Mouse (Mus musculus): ENCODE data around the gene Gfral. TPM values are rescaled to one million over a fixed set of nuclear protein-coding genes. Genes with fewer than 3 reads are reported as not detected.
"Not testable (repeated sequence)": the region's sequence is repeated elsewhere in the genome, so short reads cannot be mapped to it uniquely, and the experiment has no call there.

The Gfral gene
- polyA plus RNA-seq, 1 experiment from 2014 or later = not detected

GRCm38 (mm10) chr9:76145593-76145992 lies 67.9 kb downstream of the Gfral start:
- H3K27ac ChIP-seq (replicated peaks; ENCODE audit: low read depth, low read length) = no peak overlapping the region
- no peak for ATAC-seq (ENCODE audit: low read depth)

DNA sequence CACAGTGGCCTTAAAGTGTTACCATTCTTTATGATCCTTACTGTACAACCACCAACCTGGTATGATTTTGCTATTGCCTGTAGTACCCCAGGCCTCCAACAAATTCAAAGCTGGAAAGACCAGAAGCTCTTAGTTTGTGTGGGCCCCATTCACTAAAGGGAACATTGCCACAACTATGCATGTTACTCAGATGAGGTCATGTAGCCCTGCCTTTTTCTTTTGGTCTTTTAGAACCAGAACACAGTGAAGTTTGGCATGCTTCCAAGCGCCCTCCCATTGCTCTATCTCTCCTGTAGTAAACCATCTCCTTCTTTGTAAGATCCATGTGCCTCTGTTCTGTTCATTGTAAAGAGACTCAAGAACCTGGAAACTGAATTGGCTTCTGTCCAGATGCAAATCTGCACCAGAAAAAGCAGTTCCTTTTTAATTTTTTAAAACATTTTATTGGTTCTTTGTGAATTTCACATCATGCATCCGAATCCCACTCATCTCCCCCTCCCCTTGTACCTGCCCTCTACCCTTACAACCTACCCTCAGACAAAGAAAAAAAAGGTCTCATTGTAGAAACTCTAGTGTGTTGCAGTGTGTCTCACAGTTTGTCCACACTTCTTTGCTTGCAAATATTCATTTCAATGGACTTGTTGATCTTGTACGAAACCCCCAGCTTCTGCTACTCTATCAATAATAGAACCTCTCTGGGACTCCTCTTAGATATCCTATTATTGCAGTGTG lies 74.9 kb downstream of the Gfral start:
- Histone ChIP-seq H3K27ac (replicated peaks; ENCODE audit: low read depth, low read length) (no peak overlapping the region), H3K27me3 (replicated peaks; ENCODE audit: control insufficient read depth, insufficient read depth, low read length) (no peaks in the 10 kb centered on the region), H3K9me3 (ENCODE audit: control insufficient read depth, low read length) (no peaks in the 10 kb centered on the region), H3K9ac (ENCODE audit: low read depth, low read length) (no peak overlapping the region), H3K4me1 (ENCODE audit: control insufficient read depth, insufficient read depth, low read length) (peaks cover 8% of the 10 kb centered on the region; the same call in 1 of the 2 replicates), H3K4me2 (ENCODE audit: low read depth, low read length) (no peak overlapping the region), H3K4me3 (ENCODE audit: low read depth, low read length) (no peak overlapping the region), H3K36me3 (ENCODE audit: control insufficient read depth, insufficient read depth, low read length) (no peaks in the 10 kb centered on the region)
- 73% methylated on average over 3 of the region's 3 CpGs for WGBS
- DNase-seq (ENCODE audit: low spot score) (peak; percentile 89), ATAC-seq (ENCODE audit: low read depth) (peak; percentile 88)

More at GRCm38 (mm10) chr9:76145593-76145992, 67.9 kb downstream of the Gfral start:
- 71% methylated on average over 3 of the region's 3 CpGs for WGBS
- Histone ChIP-seq H3K9ac (ENCODE audit: low read depth, low read length) (no peak overlapping the region), H3K9me3 (ENCODE audit: control insufficient read depth, low read length) (no peaks in the 10 kb centered on the region), H3K4me1 (ENCODE audit: control insufficient read depth, insufficient read depth, low read length) (no peaks in the 10 kb centered on the region), H3K4me2 (ENCODE audit: low read depth, low read length) (no peak overlapping the region), H3K27me3 (replicated peaks; ENCODE audit: control insufficient read depth, insufficient read depth, low read length) (no peaks in the 10 kb centered on the region), H3K36me3 (ENCODE audit: control insufficient read depth, insufficient read depth, low read length) (no peaks in the 10 kb centered on the region), H3K4me3 (ENCODE audit: low read depth, low read length) (no peak overlapping the region)
- no peak for DNase-seq (ENCODE audit: low spot score)

GRCm38 (mm10) chr9:76134042-76134441 lies 79.4 kb downstream of the Gfral start:
- DNase-seq (ENCODE audit: low spot score) (peak; percentile 66), ATAC-seq (ENCODE audit: low read depth) (no peak)
- Histone ChIP-seq H3K9ac (ENCODE audit: low read depth, low read length) (no peak overlapping the region), H3K36me3 (ENCODE audit: control insufficient read depth, insufficient read depth, low read length) (no peaks in the 10 kb centered on the region), H3K4me1 (ENCODE audit: control insufficient read depth, insufficient read depth, low read length) (peaks cover 8% of the 10 kb centered on the region; the same call in 1 of the 2 replicates), H3K4me3 (ENCODE audit: low read depth, low read length) (no peak overlapping the region), H3K27ac (replicated peaks; ENCODE audit: low read depth, low read length) (peak overlapping the region; percentile 68; the same call in 1 of the 2 replicates), H3K4me2 (ENCODE audit: low read depth, low read length) (no peak overlapping the region), H3K27me3 (replicated peaks; ENCODE audit: control insufficient read depth, insufficient read depth, low read length) (no peaks in the 10 kb centered on the region), H3K9me3 (ENCODE audit: control insufficient read depth, low read length) (no peaks in the 10 kb centered on the region)
- 65% methylated on average over 6 of the region's 6 CpGs for WGBS

DNA sequence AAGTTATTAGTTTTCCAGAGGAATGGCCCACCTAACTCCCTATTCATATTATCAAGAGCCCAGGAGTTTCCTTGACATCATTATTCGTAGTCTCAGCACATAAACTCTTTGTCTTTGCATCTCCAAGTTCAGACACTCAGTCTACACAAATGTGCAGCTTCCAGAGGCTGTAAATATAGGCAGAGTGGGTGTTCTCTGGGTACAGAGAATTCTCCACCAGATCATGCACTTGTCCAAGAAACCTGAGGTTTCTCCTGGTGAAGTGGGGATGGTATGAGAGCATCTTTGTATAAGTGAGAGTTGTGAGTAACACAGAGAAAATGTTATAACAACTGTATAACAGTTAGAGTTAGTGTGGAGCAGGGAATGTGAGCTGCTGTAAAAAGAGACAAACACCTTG lies 84.1 kb downstream of the Gfral start:
- 48% methylated on average over 1 of the region's 1 CpGs for WGBS
- DNase-seq (ENCODE audit: low spot score) (no peak), ATAC-seq (ENCODE audit: low read depth) (no peak)
- H3K9me3 ChIP-seq (ENCODE audit: control insufficient read depth, low read length) = no peaks in the 10 kb centered on the region
- H3K36me3 ChIP-seq (ENCODE audit: control insufficient read depth, insufficient read depth, low read length) = no peaks in the 10 kb centered on the region
- H3K9ac ChIP-seq (ENCODE audit: low read depth, low read length) = no peak overlapping the region
- H3K4me2 ChIP-seq (ENCODE audit: low read depth, low read length) = no peak overlapping the region
- H3K27ac ChIP-seq (replicated peaks; ENCODE audit: low read depth, low read length) = no peak overlapping the region
- no peak overlapping the region for H3K4me3 ChIP-seq (ENCODE audit: low read depth, low read length)
- peaks cover 5% of the 10 kb centered on the region; the same call in 1 of the 2 replicates for H3K4me1 ChIP-seq (ENCODE audit: control insufficient read depth, insufficient read depth, low read length)
- no peaks in the 10 kb centered on the region for H3K27me3 ChIP-seq (replicated peaks; ENCODE audit: control insufficient read depth, insufficient read depth, low read length)

DNA sequence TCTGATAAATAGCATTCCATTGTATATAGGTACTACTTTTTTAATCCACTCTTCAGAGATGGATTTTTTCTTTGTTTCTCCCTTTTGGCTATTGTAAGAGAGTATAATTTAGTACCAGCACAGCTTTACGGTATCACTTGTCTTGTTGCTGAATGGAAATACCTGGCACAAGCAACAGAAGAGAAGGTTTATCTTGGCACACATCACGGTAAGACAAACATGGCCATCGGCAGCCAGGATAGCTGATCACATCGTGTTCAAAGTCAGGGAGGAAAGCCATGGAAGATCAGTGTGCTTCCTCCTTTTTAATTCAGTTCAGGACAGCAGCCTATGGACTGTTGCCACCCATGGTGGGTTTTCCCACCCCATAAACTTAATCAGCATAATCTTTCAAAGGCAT lies 89.2 kb downstream of the Gfral start:
- Histone ChIP-seq H3K27me3 (replicated peaks; ENCODE audit: control insufficient read depth, insufficient read depth, low read length) (no peaks in the 10 kb centered on the region), H3K27ac (replicated peaks; ENCODE audit: low read depth, low read length) (no peak overlapping the region), H3K4me1 (ENCODE audit: control insufficient read depth, insufficient read depth, low read length) (no peaks in the 10 kb centered on the region), H3K4me3 (ENCODE audit: low read depth, low read length) (no peak overlapping the region), H3K9ac (ENCODE audit: low read depth, low read length) (no peak overlapping the region), H3K36me3 (ENCODE audit: control insufficient read depth, insufficient read depth, low read length) (no peaks in the 10 kb centered on the region), H3K4me2 (ENCODE audit: low read depth, low read length) (no peak overlapping the region), H3K9me3 (ENCODE audit: control insufficient read depth, low read length) (no peaks in the 10 kb centered on the region)
- DNase-seq (ENCODE audit: low spot score) (no peak), ATAC-seq (ENCODE audit: low read depth) (no peak)
- 68% methylated on average over 4 of the region's 4 CpGs for WGBS

- DNase-seq (ENCODE audit: low spot score) = peak; percentile 82
- WGBS = 3% methylated on average over 2 of the region's 2 CpGs
Observed at GRCm38 (mm10) chr9:76122888-76123287, 90.6 kb downstream of the Gfral start.

More at GRCm38 (mm10) chr9:76122888-76123287, 90.6 kb downstream of the Gfral start:
- not testable (repeated sequence) for H3K9me3 ChIP-seq (ENCODE audit: control insufficient read depth, low read length); H3K4me2 ChIP-seq (ENCODE audit: low read depth, low read length); H3K36me3 ChIP-seq (ENCODE audit: control insufficient read depth, insufficient read depth, low read length); H3K9ac ChIP-seq (ENCODE audit: low read depth, low read length); H3K4me3 ChIP-seq (ENCODE audit: low read depth, low read length); H3K4me1 ChIP-seq (ENCODE audit: control insufficient read depth, insufficient read depth, low read length); H3K27me3 ChIP-seq (replicated peaks; ENCODE audit: control insufficient read depth, insufficient read depth, low read length); H3K27ac ChIP-seq (replicated peaks; ENCODE audit: low read depth, low read length)
- ATAC-seq (ENCODE audit: low read depth) = peak; percentile 68; the same call in 1 of the 2 replicates

Other genes starting within 250 kb of the Gfral start
- gene Hmgcll1, start 198.8 kb downstream of the Gfral start, polyA plus RNA-seq (2014; fragmentation: Nextera tagmentation; extraction: Ambion mirVana) = 2.9 and 3.9 TPM in 2 replicates
- gene Hcrtr2, start 110.2 kb upstream of the Gfral start, polyA plus RNA-seq (2014; fragmentation: Nextera tagmentation; extraction: Ambion mirVana) = 0.52 and 0.54 TPM in 2 replicates

Data from embryonic facial prominence, embryonic 14.5 days (tissue).